Mouse (Mus musculus): ENCODE measurements around the gene Vangl2. TPM values are rescaled to one million over a fixed set of nuclear protein-coding genes. Genes with fewer than 3 reads are reported as not detected.

Vangl2 gene
- polyA plus RNA-seq, 1 experiment = 6.9 TPM

DNA sequence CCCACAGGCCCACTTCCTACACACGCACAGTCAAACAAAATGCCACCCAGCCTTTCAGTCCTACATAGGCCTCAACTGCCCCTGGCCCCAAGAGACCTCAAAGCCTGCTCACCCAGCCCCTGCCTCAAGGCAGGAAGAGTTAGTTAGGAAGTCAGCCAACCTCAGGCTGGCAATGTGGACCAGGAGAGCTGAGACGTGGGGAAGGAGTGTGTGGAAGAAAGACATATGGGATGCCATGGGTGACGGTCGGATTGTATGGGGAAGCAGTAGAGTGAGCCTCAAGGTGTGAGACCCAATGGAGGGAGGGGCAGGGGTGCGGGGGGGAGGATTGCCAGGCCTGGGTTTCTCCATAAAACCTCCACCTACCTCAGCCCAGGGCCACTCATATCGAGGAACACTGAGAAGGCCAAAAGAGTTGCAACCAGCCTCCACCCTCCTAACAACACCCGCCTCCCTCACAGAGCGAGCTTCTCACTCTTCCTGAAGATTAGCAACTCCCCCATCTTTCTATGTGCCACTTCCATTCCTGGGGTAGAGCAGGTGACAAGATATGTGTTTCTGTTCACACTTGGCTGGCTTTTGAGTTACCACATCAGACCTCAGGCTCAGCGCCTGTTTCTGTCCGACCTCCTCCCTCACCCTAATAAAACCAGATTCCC is 8.3 kb downstream of the Vangl2 start:
- Histone ChIP-seq H3ac (ENCODE audit: control insufficient read depth, insufficient read length) (no peak overlapping the region), H3K27me3 (ENCODE audit: control insufficient read depth, insufficient read depth, insufficient read length) (no peaks in the 10 kb centered on the region), H3K36me3 (ENCODE audit: control insufficient read depth, insufficient read depth) (no peaks in the 10 kb centered on the region), H3K4me3 (no peak overlapping the region), H3K4me2 (ENCODE audit: low read depth) (no peak overlapping the region), H3K79me2 (ENCODE audit: control insufficient read depth, insufficient read depth) (peaks cover 3% of the 10 kb centered on the region)
- TF ChIP-seq CEBPB (IDR thresholded peaks at IDR 0.05; ENCODE audit: insufficient read depth, poor library complexity, severe bottlenecking) (no peak), REST (IDR thresholded peaks at IDR 0.05; ENCODE audit: insufficient read depth, insufficient read length) (no peak), MYOD1 (IDR thresholded peaks at IDR 0.05; ENCODE audit: control insufficient read depth in 1 of 3, insufficient read length in 2 of 3, low read depth in 2 of 3) (no peak), E2F4 (IDR thresholded peaks at IDR 0.05; ENCODE audit: insufficient read depth) (no peak), USF1 (IDR thresholded peaks at IDR 0.05; ENCODE audit: low read depth) (no peak), SRF (IDR thresholded peaks at IDR 0.05; ENCODE audit: control insufficient read depth, insufficient read length, low read depth) (no peak), MAX (IDR thresholded peaks at IDR 0.05; ENCODE audit: low read depth) (no peak)

DNA sequence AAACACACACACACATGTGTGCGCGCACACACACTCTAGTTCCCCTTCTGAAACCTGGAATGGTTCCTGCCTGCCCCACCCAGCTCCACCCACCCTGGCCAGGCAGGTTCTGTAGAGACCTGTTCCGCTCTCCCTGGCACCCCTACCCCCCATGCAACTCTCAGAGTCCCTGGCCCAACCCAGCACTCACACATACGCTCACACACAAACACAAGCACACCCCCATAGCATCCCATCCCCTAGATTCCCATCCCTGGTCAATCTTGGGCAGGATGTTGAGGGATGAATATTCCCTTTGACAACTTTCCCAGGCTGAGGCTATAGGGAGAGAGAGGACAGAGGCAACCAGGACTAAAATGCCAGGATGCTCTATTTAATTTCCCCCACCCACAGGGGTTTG is 8.9 kb downstream of the Vangl2 start:
- Histone ChIP-seq H3ac (ENCODE audit: control insufficient read depth, insufficient read length) (no peak overlapping the region), H3K36me3 (ENCODE audit: control insufficient read depth, insufficient read depth) (no peaks in the 10 kb centered on the region), H3K27me3 (ENCODE audit: control insufficient read depth, insufficient read depth, insufficient read length) (no peaks in the 10 kb centered on the region), H3K79me2 (ENCODE audit: control insufficient read depth, insufficient read depth) (peaks cover 3% of the 10 kb centered on the region), H3K4me2 (ENCODE audit: low read depth) (no peak overlapping the region), H3K4me3 (no peak overlapping the region)
- TF ChIP-seq POLR2A (IDR thresholded peaks at IDR 0.05; ENCODE audit: insufficient read length, low read depth) (no peak), MYOD1 (IDR thresholded peaks at IDR 0.05; ENCODE audit: control insufficient read depth in 1 of 3, insufficient read length in 2 of 3, low read depth in 2 of 3) (no peak), TCF3 (IDR thresholded peaks at IDR 0.05; ENCODE audit: insufficient read length, low read depth) (no peak), SRF (IDR thresholded peaks at IDR 0.05; ENCODE audit: control insufficient read depth, insufficient read length, low read depth) (no peak), TCF12 (IDR thresholded peaks at IDR 0.05; ENCODE audit: insufficient read depth, poor library complexity, severe bottlenecking) (no peak), E2F4 (IDR thresholded peaks at IDR 0.05; ENCODE audit: insufficient read depth) (no peak), MYOG (IDR thresholded peaks at IDR 0.05; ENCODE audit: control insufficient read depth in 1 of 3, insufficient read depth in 1 of 3, insufficient read length in 2 of 3, low read depth in 2 of 3) (no peak), REST (IDR thresholded peaks at IDR 0.05; ENCODE audit: insufficient read depth, insufficient read length) (no peak), USF1 (IDR thresholded peaks at IDR 0.05; ENCODE audit: low read depth) (no peak), POLR2AphosphoS2 (IDR thresholded peaks at IDR 0.05; ENCODE audit: insufficient read length, low read depth) (no peak), MAX (IDR thresholded peaks at IDR 0.05; ENCODE audit: low read depth) (no peak), CEBPB (IDR thresholded peaks at IDR 0.05; ENCODE audit: insufficient read depth, poor library complexity, severe bottlenecking) (no peak)

DNA sequence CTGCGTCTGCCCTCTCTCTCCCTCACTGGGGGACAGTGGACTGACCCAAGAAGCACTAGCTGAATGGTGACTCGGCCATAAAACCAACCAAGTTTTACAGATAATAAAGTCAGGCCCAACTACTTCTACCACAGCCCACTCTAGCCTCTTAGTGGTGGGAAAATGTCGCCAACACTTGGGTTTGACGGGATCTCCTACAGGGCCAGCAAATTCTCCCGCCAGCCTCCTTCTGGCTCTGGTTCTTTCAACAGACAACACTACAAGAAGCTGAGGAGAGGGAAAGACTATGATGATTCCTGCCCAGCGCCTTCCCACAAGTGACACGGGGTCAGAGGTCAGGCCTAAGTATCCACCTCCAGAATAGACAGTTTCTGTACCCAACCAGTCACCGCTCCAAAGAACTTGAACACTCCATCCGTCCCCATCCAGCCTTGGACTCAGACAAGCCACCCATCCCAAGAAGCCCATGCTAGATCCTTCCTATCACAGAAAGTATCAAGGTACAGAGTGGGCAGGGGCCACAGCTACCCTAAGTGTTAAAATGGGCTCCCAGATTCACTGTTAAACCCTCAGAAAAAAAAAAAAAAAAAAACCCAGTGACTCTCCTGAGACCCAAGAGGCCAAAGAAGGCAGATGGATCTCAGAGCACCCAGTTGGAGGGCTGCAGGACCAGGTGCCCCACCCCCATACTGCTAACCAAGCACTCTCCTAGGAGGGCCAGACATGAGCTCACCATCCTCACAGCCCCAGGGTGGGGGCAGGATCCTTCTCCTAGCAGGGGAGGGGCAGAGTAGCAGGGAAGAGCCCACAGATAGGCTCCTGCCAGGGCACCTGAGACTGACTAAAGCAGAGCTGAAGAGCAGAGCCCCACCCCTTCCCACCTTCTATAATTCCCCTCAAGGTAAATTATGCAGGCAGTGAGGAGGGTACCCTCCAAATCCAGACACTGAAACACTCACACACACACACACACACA is 9.6 kb downstream of the Vangl2 start:
- H3K4me2 ChIP-seq (ENCODE audit: low read depth) = no peak overlapping the region
- peaks cover 2% of the 10 kb centered on the region for H3K79me2 ChIP-seq (ENCODE audit: control insufficient read depth, insufficient read depth)
- H3K27me3 ChIP-seq (ENCODE audit: control insufficient read depth, insufficient read depth, insufficient read length) = no peaks in the 10 kb centered on the region
- no peak overlapping the region for H3K4me3 ChIP-seq
- no peak for TF ChIP-seq USF1 (IDR thresholded peaks at IDR 0.05; ENCODE audit: low read depth)
- TF ChIP-seq REST (IDR thresholded peaks at IDR 0.05; ENCODE audit: insufficient read depth, insufficient read length) = no peak
- TF ChIP-seq POLR2AphosphoS2 (IDR thresholded peaks at IDR 0.05; ENCODE audit: insufficient read length, low read depth) = no peak
- no peak for TF ChIP-seq SRF (IDR thresholded peaks at IDR 0.05; ENCODE audit: control insufficient read depth, insufficient read length, low read depth)
- TF ChIP-seq CEBPB (IDR thresholded peaks at IDR 0.05; ENCODE audit: insufficient read depth, poor library complexity, severe bottlenecking) = no peak
- TF ChIP-seq TCF12 (IDR thresholded peaks at IDR 0.05; ENCODE audit: insufficient read depth, poor library complexity, severe bottlenecking) = no peak
- no peak for TF ChIP-seq MAX (IDR thresholded peaks at IDR 0.05; ENCODE audit: low read depth)
- no peak for TF ChIP-seq POLR2A (IDR thresholded peaks at IDR 0.05; ENCODE audit: insufficient read length, low read depth)
- TF ChIP-seq MYOG (IDR thresholded peaks at IDR 0.05; ENCODE audit: control insufficient read depth in 1 of 3, insufficient read depth in 1 of 3, insufficient read length in 2 of 3, low read depth in 2 of 3) = no peak
- no peak for TF ChIP-seq TCF3 (IDR thresholded peaks at IDR 0.05; ENCODE audit: insufficient read length, low read depth)
- no peak for TF ChIP-seq MYOD1 (IDR thresholded peaks at IDR 0.05; ENCODE audit: control insufficient read depth in 1 of 3, insufficient read length in 2 of 3, low read depth in 2 of 3)
- no peak for TF ChIP-seq E2F4 (IDR thresholded peaks at IDR 0.05; ENCODE audit: insufficient read depth)
- no peak overlapping the region for H3ac ChIP-seq (ENCODE audit: control insufficient read depth, insufficient read length)
- H3K36me3 ChIP-seq (ENCODE audit: control insufficient read depth, insufficient read depth) = no peaks in the 10 kb centered on the region

DNA sequence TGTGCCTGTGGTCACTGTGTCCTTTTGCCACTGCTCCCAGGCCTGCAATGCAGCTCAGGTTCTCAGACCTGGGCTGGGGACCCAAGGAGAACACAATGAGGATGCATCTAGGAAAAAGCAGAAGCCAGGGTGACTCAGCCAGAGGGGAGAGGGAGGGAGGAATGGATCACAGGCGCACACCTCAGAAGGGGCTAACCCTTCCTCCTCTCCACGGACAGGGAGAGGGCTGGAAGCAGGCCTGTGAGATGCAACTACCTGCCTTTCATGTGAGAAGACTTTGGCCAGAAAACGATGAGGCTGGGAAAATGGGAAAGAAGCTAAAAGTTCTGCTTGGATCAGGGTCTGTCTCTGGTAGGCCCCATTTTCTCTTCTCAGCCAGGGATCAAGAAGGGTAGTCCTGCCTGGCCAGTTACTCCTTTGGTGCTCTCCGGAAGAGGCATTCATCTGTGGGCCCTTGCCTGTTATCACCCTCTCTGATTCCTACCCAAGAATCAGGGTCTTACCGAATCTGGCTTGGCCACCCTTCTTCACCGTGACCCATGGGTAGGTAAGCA is 10.7 kb downstream of the Vangl2 start:
- no peak overlapping the region for H3K4me3 ChIP-seq
- H3K36me3 ChIP-seq (ENCODE audit: control insufficient read depth, insufficient read depth) = no peaks in the 10 kb centered on the region
- no peaks in the 10 kb centered on the region for H3K79me2 ChIP-seq (ENCODE audit: control insufficient read depth, insufficient read depth)
- TF ChIP-seq POLR2AphosphoS2 (IDR thresholded peaks at IDR 0.05; ENCODE audit: insufficient read length, low read depth) (no peak), E2F4 (IDR thresholded peaks at IDR 0.05; ENCODE audit: insufficient read depth) (no peak), USF1 (IDR thresholded peaks at IDR 0.05; ENCODE audit: low read depth) (no peak), MAX (IDR thresholded peaks at IDR 0.05; ENCODE audit: low read depth) (no peak), SRF (IDR thresholded peaks at IDR 0.05; ENCODE audit: control insufficient read depth, insufficient read length, low read depth) (no peak), MYOD1 (IDR thresholded peaks at IDR 0.05; ENCODE audit: control insufficient read depth in 1 of 3, insufficient read length in 2 of 3, low read depth in 2 of 3) (no peak), TCF3 (IDR thresholded peaks at IDR 0.05; ENCODE audit: insufficient read length, low read depth) (no peak), REST (IDR thresholded peaks at IDR 0.05; ENCODE audit: insufficient read depth, insufficient read length) (no peak), CEBPB (IDR thresholded peaks at IDR 0.05; ENCODE audit: insufficient read depth, poor library complexity, severe bottlenecking) (no peak), MYOG (IDR thresholded peaks at IDR 0.05; ENCODE audit: control insufficient read depth in 1 of 3, insufficient read depth in 1 of 3, insufficient read length in 2 of 3, low read depth in 2 of 3) (no peak), POLR2A (IDR thresholded peaks at IDR 0.05; ENCODE audit: insufficient read length, low read depth) (no peak), TCF12 (IDR thresholded peaks at IDR 0.05; ENCODE audit: insufficient read depth, poor library complexity, severe bottlenecking) (no peak)
- H3K27me3 ChIP-seq (ENCODE audit: control insufficient read depth, insufficient read depth, insufficient read length) = no peaks in the 10 kb centered on the region
- no peak overlapping the region for H3K4me2 ChIP-seq (ENCODE audit: low read depth)
- no peak overlapping the region for H3ac ChIP-seq (ENCODE audit: control insufficient read depth, insufficient read length)

Measured in myocyte (in vitro differentiated cells).